Mouse (Mus musculus): Measurements from ENCODE around the gene Mrpl48. TPM values are rescaled to one million over a fixed set of nuclear protein-coding genes. Genes with fewer than 3 reads are reported as not detected.
A peak's percentile ranks its signal among the peaks of the same experiment; 100 is the strongest.

The Mrpl48 gene
- polyA plus RNA-seq, 1 experiment = 19.2 TPM

GRCm38 (mm10) chr7:100539516-100539915 is 68.6 kb downstream of the Mrpl48 start:
- no peak for DNase-seq (ENCODE audit: low read depth, low spot score)
- WGBS = 91% methylated on average over 9 of the region's 9 CpGs

DNA sequence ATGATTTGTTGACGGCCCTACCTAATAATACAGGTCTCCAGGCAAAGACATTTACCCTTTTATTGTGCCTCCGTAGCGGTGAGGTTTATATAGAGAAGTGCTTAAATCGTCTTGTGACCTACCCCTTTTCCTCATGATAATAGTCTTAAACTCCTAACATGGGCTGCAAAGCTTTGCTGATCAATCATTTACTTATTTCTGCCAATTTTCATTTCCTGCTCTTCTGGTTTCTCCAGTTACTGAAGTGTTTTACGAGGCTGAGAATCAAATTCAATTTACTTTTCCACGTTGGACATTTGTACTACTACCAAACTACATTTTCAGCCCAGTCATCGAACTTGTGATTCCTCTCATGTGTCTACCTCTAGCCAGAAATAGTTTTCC is 70.6 kb downstream of the Mrpl48 start:
- 10% methylated on average over 7 of the region's 7 CpGs for WGBS
- peak; percentile 85 for DNase-seq (ENCODE audit: low read depth, low spot score)

- under 1% methylated on average over 33 of the region's 33 CpGs for WGBS
- DNase-seq (ENCODE audit: low read depth, low spot score) = peak; percentile 98
Measured at GRCm38 (mm10) chr7:100536804-100537518, 71.1 kb downstream of the Mrpl48 start, which contains the start of gene Coa4. Gene Coa4, plus strand, starts transcription at chr7:100537071.

DNA sequence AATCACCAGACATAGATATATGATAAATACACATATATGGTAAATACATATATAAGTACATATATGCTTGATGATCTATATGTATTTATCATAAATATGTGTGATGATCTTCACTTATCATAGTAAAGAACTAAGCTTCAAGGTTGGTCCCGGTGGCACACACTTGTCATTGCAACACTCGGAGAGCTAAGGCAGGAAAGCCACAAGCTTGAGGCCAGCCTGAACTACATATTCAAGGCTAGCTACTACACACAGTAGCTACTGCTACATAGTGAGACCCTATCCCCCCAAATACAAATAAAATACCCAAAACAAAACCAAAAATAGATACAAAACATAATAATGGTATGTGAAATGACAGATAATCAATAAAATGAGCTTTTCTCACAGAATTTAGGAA is 72.3 kb downstream of the Mrpl48 start:
- WGBS = 88% methylated on average over 2 of the region's 2 CpGs
- no peak for DNase-seq (ENCODE audit: low read depth, low spot score)

- 24% methylated on average over 3 of the region's 3 CpGs for WGBS
- no peak for DNase-seq (ENCODE audit: low read depth, low spot score)
Measured at GRCm38 (mm10) chr7:100534216-100534615, 73.9 kb downstream of the Mrpl48 start.

- DNase-seq (ENCODE audit: low read depth, low spot score) = no peak
- 14% methylated on average over 2 of the region's 2 CpGs for whole genome bisulfite sequencing
Measured at GRCm38 (mm10) chr7:100533503-100533902, 74.6 kb downstream of the Mrpl48 start.

- DNase-seq (ENCODE audit: low read depth, low spot score) = no peak
- WGBS = 55% methylated on average over 5 of the region's 5 CpGs
Measured at GRCm38 (mm10) chr7:100530766-100531165, 77.3 kb downstream of the Mrpl48 start.

- DNase-seq (ENCODE audit: low read depth, low spot score) = no peak
- 28% methylated on average over 8 of the region's 8 CpGs for WGBS
Measured at GRCm38 (mm10) chr7:100524669-100525068, 83.4 kb downstream of the Mrpl48 start.

GRCm38 (mm10) chr7:100522222-100522621 is 85.9 kb downstream of the Mrpl48 start:
- DNase-seq (ENCODE audit: low read depth, low spot score) = no peak
- 83% methylated on average over 3 of the region's 3 CpGs for WGBS

- no peak for DNase-seq (ENCODE audit: low read depth, low spot score)
- WGBS = 14% methylated on average over 10 of the region's 10 CpGs
Measured at GRCm38 (mm10) chr7:100520663-100521285, 87.3 kb downstream of the Mrpl48 start.

DNA sequence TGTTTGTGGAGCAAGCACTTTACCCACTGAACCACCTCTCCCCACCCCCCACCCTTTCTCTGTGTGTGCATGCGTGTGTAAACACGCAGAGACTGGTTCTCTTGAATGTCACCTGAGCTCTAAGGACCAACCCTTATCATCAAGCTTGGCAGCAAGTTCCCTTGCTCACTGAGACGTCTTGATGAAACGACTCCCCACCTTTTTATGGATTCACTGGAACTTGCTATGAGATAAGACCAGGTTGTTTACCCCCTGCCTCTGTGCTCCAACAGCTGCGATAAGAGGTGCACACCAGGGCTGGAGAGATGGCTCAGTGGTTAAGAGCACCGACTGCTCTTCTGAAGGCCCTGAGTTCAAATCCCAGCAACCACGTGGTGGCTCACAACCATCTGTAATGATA is 87.9 kb downstream of the Mrpl48 start:
- 36% methylated on average over 7 of the region's 7 CpGs for WGBS
- DNase-seq (ENCODE audit: low read depth, low spot score) = no peak

DNA sequence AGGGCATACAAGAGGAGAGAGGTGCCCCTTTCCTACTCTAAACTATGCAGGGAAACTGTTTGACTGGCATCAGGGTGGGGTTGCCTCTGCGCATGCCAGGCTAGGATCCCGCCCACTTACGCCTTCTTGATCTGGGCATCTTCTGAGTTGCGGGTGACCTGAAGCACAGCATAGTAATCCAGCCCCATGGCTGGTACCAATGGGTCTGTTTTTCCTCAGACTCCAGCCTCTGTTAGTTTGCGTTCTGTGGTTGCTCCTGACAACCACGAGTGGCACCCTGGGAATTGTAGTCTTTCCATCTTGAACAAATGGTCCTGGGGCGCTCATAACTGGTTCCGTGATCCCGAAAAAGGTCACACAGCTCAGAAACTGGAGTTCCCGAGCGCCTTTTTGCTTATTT is 93.5 kb downstream of the Mrpl48 start, which contains the start of gene Dnajb13:
Dnajb13 (minus strand) TSS at position 388 of the 400 bp plus-strand sequence.
- no peak for DNase-seq (ENCODE audit: low read depth, low spot score)
- WGBS = 69% methylated on average over 11 of the region's 11 CpGs

GRCm38 (mm10) chr7:100511602-100512001 is 96.5 kb downstream of the Mrpl48 start:
- no peak for DNase-seq (ENCODE audit: low read depth, low spot score)
- WGBS = 66% methylated on average over 8 of the region's 8 CpGs

DNA sequence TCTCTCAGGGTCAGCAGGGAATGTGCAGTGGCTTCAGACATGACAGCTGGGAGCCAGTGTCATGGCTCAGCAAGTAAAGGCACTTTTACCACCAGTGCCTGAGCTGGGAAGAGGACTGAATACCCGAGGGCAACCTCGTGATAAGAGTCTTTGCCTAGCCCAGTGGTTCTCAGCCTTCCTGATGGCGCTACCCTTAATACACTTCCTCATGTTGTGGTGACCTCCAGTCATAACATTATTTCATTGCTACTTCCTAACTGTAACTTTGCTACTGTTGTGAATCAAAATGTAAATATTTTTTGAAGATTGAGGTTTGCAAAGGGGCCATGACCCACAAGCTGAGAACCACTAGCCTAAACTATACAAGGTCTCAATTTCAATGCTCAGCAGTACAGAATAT is 99.4 kb downstream of the Mrpl48 start:
- no peak for DNase-seq (ENCODE audit: low read depth, low spot score)
- 25% methylated on average over 3 of the region's 3 CpGs for WGBS

DNA sequence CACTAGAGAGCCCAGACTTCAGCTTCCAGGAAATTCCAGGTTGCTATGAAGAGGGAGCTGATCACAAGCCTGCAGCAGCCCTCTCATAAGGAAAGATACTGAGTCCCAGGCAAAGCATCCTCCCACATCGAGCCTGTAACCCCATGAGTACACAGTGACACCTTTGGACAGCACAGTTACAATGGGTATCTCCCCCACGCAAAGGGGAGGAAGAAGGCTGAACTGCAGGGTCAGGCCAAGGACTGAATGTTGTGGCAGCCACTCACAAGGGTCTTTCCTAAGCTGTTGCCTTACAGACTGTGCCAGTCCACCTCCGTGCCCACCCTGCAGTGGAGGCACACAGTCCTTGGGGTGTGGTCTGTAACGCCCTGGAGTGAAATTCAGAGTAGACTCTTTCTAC is 101.6 kb downstream of the Mrpl48 start:
- no peak for DNase-seq (ENCODE audit: low read depth, low spot score)
- 36% methylated on average over 4 of the region's 4 CpGs for WGBS

GRCm38 (mm10) chr7:100504740-100505487 is 103.2 kb downstream of the Mrpl48 start:
- WGBS = 43% methylated on average over 13 of the region's 13 CpGs
- no peak for DNase-seq (ENCODE audit: low read depth, low spot score)

DNA sequence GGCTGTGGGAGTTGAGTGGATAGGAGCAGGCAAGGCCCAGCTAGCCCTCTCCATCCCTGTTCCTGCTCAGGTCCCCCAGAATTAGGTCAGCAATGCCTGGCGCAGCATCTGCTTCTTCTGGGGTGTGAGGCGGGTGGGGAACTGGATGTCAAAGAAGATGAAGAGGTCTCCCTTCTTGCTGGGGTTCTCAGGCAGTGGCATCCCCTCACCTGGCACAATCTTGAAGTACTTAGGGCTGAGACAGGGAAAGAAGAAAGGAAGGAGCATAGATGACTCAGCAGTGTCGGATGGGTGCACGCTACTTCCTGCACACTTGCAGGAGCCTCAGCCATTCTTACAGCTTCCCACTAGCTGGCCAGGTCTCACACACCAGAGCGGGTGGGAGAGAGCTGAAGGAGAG is 105.0 kb downstream of the Mrpl48 start:
- no peak for DNase-seq (ENCODE audit: low read depth, low spot score)
- 36% methylated on average over 5 of the region's 5 CpGs for WGBS

GRCm38 (mm10) chr7:100502374-100502922 is 105.7 kb downstream of the Mrpl48 start:
- WGBS = 33% methylated on average over 7 of the region's 7 CpGs
- DNase-seq (ENCODE audit: low read depth, low spot score) = no peak

GRCm38 (mm10) chr7:100501844-100502373 is 106.2 kb downstream of the Mrpl48 start:
- no peak for DNase-seq (ENCODE audit: low read depth, low spot score)
- WGBS = 17% methylated on average over 2 of the region's 2 CpGs

All from large intestine, adult 2 months (tissue).